Mouse (Mus musculus): Measurements from ENCODE around the gene Asna1. TPM values are rescaled to one million over a fixed set of nuclear protein-coding genes. Genes with fewer than 3 reads are reported as not detected.
A peak's percentile ranks its signal among the peaks of the same experiment; 100 is the strongest.

Gene Asna1
- polyA plus RNA-seq, 1 experiment from 2014 or later: 170 TPM

DNA sequence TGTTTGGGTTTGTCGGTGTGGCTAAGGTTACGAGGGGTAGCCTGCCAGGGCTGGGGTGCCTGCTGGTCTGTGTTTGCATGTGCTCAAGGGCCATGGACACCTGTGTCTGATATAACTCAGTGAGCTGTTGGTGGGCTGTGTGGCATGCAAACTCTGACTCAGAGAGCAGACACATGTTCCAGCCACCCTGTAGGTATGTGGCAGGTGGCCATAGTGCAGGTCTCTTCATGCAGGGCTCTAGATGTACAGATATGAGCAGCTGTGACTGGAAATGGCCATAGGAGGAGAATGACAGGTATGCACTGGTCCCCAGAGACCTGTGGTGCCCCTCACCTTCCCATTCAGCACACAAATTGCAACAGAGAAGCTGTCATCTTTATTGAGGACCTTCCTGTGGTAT is 42.1 kb upstream of the Asna1 start:
- Histone ChIP-seq H3K27ac (ENCODE audit: low read depth, low read length) (no peak overlapping the region), H3K9me3 (ENCODE audit: control insufficient read depth, low read length) (no peaks in the 10 kb centered on the region), H3K36me3 (ENCODE audit: control insufficient read depth, insufficient read depth, low read length) (peaks cover 19% of the 10 kb centered on the region), H3K4me1 (ENCODE audit: control insufficient read depth, insufficient read depth, low read depth, low read length) (peaks cover 8% of the 10 kb centered on the region), H3K9ac (ENCODE audit: low read depth, low read length) (no peak overlapping the region), H3K4me3 (ENCODE audit: low read length) (no peak overlapping the region), H3K27me3 (replicated peaks; ENCODE audit: control insufficient read depth, insufficient read depth, low read length) (no peaks in the 10 kb centered on the region), H3K4me2 (ENCODE audit: low read length) (no peak overlapping the region)
- ATAC-seq: no peak
- 93% methylated on average over 2 of the region's 2 CpGs for WGBS

GRCm38 (mm10) chr8:85065213-85065612 is 40.1 kb upstream of the Asna1 start:
- Histone ChIP-seq H3K9ac (ENCODE audit: low read depth, low read length) (no peak overlapping the region), H3K4me2 (ENCODE audit: low read length) (no peak overlapping the region), H3K27ac (ENCODE audit: low read depth, low read length) (no peak overlapping the region), H3K4me1 (ENCODE audit: control insufficient read depth, insufficient read depth, low read depth, low read length) (peaks cover 19% of the 10 kb centered on the region), H3K36me3 (ENCODE audit: control insufficient read depth, insufficient read depth, low read length) (peaks cover 19% of the 10 kb centered on the region), H3K27me3 (replicated peaks; ENCODE audit: control insufficient read depth, insufficient read depth, low read length) (no peaks in the 10 kb centered on the region), H3K9me3 (ENCODE audit: control insufficient read depth, low read length) (no peaks in the 10 kb centered on the region), H3K4me3 (ENCODE audit: low read length) (no peak overlapping the region)
- no peak for ATAC-seq
- WGBS: 28% methylated on average over 2 of the region's 2 CpGs

GRCm38 (mm10) chr8:85062603-85063002 is 37.5 kb upstream of the Asna1 start:
- no peak for ATAC-seq
- 94% methylated on average over 4 of the region's 4 CpGs for WGBS
- no peak overlapping the region for H3K4me2 ChIP-seq (ENCODE audit: low read length)

GRCm38 (mm10) chr8:85059879-85060616 is 35.0 kb upstream of the Asna1 start, which contains the start of gene Fbxw9:
Gene Fbxw9, plus strand, starts transcription at chr8:85060055.
- Histone ChIP-seq H3K9me3 (ENCODE audit: control insufficient read depth, low read length) (no peaks in the 10 kb centered on the region), H3K9ac (ENCODE audit: low read depth, low read length) (peak within 1 kb of the TSS; percentile 83), H3K27me3 (replicated peaks; ENCODE audit: control insufficient read depth, insufficient read depth, low read length) (no peaks in the 10 kb centered on the region), H3K4me1 (ENCODE audit: control insufficient read depth, insufficient read depth, low read depth, low read length) (peaks cover 19% of the 10 kb centered on the region), H3K36me3 (ENCODE audit: control insufficient read depth, insufficient read depth, low read length) (peaks cover 14% of the 10 kb centered on the region), H3K4me3 (ENCODE audit: low read length) (peak within 1 kb of the TSS; percentile 71), H3K4me2 (ENCODE audit: low read length) (peak within 1 kb of the TSS; percentile 92), H3K27ac (ENCODE audit: low read depth, low read length) (peak within 1 kb of the TSS; percentile 75)
- WGBS: under 1% methylated on average over 51 of the region's 53 CpGs
- ATAC-seq: peak; percentile 93

More at GRCm38 (mm10) chr8:85062603-85063002, 37.5 kb upstream of the Asna1 start:
- no peak overlapping the region for H3K4me3 ChIP-seq (ENCODE audit: low read length)
- H3K4me1 ChIP-seq (ENCODE audit: control insufficient read depth, insufficient read depth, low read depth, low read length): peaks cover 19% of the 10 kb centered on the region
- no peak overlapping the region for H3K9ac ChIP-seq (ENCODE audit: low read depth, low read length)
- H3K27ac ChIP-seq (ENCODE audit: low read depth, low read length): no peak overlapping the region
- H3K36me3 ChIP-seq (ENCODE audit: control insufficient read depth, insufficient read depth, low read length): peaks cover 19% of the 10 kb centered on the region
- no peaks in the 10 kb centered on the region for H3K9me3 ChIP-seq (ENCODE audit: control insufficient read depth, low read length)
- H3K27me3 ChIP-seq (replicated peaks; ENCODE audit: control insufficient read depth, insufficient read depth, low read length): no peaks in the 10 kb centered on the region

- no peak for ATAC-seq
- WGBS: 80% methylated on average over 7 of the region's 7 CpGs
- H3K27ac ChIP-seq (ENCODE audit: low read depth, low read length): no peak overlapping the region
- H3K27me3 ChIP-seq (replicated peaks; ENCODE audit: control insufficient read depth, insufficient read depth, low read length): no peaks in the 10 kb centered on the region
- H3K9ac ChIP-seq (ENCODE audit: low read depth, low read length): no peak overlapping the region
- H3K4me2 ChIP-seq (ENCODE audit: low read length): no peak overlapping the region
- peaks cover 18% of the 10 kb centered on the region for H3K4me1 ChIP-seq (ENCODE audit: control insufficient read depth, insufficient read depth, low read depth, low read length)
- H3K36me3 ChIP-seq (ENCODE audit: control insufficient read depth, insufficient read depth, low read length): peaks cover 24% of the 10 kb centered on the region
- no peaks in the 10 kb centered on the region for H3K9me3 ChIP-seq (ENCODE audit: control insufficient read depth, low read length)
- H3K4me3 ChIP-seq (ENCODE audit: low read length): no peak overlapping the region
Measured at GRCm38 (mm10) chr8:85057367-85057766, 32.3 kb upstream of the Asna1 start.

DNA sequence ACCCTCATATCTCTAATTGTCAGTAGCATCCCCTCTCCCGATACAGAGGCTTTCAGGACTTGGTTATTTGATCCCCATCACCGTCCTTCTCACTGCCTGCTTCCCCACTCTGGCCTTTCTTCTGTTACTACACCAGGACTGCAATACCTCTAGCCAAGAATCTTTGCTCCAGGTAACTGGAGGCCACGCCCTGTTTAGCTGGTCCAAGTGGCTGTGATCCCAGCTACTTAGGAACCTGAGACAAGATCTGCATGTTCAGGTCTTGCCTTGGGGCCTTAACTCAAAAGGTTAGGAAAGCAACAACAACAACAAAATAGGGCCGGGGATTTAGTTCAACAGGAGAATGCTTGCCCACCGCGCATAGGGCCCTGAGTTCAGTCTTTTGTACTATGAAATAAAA is 18.5 kb upstream of the Asna1 start:
- no peak overlapping the region for H3K9ac ChIP-seq (ENCODE audit: low read depth, low read length)
- H3K27me3 ChIP-seq (replicated peaks; ENCODE audit: control insufficient read depth, insufficient read depth, low read length): no peaks in the 10 kb centered on the region
- H3K4me1 ChIP-seq (ENCODE audit: control insufficient read depth, insufficient read depth, low read depth, low read length): peaks cover 10% of the 10 kb centered on the region
- no peak for ATAC-seq
- 96% methylated on average over 6 of the region's 6 CpGs for WGBS
- no peaks in the 10 kb centered on the region for H3K9me3 ChIP-seq (ENCODE audit: control insufficient read depth, low read length)
- H3K4me2 ChIP-seq (ENCODE audit: low read length): no peak overlapping the region
- H3K36me3 ChIP-seq (ENCODE audit: control insufficient read depth, insufficient read depth, low read length): peaks cover 45% of the 10 kb centered on the region
- H3K27ac ChIP-seq (ENCODE audit: low read depth, low read length): no peak overlapping the region
- H3K4me3 ChIP-seq (ENCODE audit: low read length): no peak overlapping the region

DNA sequence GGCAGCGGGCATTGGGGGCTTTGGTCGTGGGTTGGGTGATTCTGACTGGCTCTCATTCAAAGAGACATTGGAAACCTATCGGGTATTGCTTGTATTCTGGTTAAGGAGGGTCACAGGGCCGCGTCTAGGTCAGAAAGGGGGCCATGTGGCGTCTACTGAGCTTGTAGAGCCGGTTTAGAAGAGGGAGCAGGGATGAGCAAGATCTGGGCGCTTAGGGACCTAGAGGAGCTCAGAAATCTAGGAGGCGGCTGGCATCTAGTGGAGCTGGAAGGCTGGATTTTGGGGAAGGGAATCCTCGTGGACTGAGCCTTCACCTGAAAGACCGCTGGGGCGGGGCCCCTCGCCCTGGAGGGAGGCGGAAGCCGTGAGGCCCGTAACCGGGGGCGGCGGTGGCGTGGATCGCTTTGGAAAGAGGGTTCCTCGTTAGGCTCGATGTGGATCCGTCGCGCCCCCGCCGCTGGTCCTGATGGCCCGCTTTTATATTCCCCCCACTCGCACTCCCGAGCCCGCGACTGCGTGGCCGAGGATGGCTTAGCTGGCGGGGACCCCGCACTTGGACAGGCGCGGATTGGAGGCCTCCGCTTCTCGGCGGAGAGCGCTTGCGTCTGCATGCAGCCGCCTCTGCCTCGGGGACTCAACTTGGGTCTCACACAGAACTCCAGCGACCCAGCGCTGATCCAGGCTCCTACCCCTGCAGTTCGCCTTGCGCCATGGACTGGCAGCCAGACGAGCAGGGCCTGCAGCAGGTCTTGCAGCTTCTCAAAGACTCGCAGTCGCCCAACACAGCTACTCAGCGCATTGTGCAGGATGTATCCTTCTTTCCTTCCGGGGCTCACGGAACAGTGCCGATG is 12.8 kb upstream of the Asna1 start:
- peak overlapping the region; percentile 99 for H3K27ac ChIP-seq (ENCODE audit: low read depth, low read length)
- peak overlapping the region; percentile 86 for H3K4me3 ChIP-seq (ENCODE audit: low read length)
- under 1% methylated on average over 46 of the region's 57 CpGs for WGBS
- peak overlapping the region; percentile 91 for H3K9ac ChIP-seq (ENCODE audit: low read depth, low read length)
- H3K4me1 ChIP-seq (ENCODE audit: control insufficient read depth, insufficient read depth, low read depth, low read length): peaks cover 28% of the 10 kb centered on the region
- H3K27me3 ChIP-seq (replicated peaks; ENCODE audit: control insufficient read depth, insufficient read depth, low read length): no peaks in the 10 kb centered on the region
- no peaks in the 10 kb centered on the region for H3K9me3 ChIP-seq (ENCODE audit: control insufficient read depth, low read length)
- H3K36me3 ChIP-seq (ENCODE audit: control insufficient read depth, insufficient read depth, low read length): peaks cover 16% of the 10 kb centered on the region; the same call in 1 of the 2 replicates
- 0 out of 2 replicates have a peak, but pooled peaks have one; percentile 2 for ATAC-seq
- H3K4me2 ChIP-seq (ENCODE audit: low read length): peak overlapping the region; percentile 94

DNA sequence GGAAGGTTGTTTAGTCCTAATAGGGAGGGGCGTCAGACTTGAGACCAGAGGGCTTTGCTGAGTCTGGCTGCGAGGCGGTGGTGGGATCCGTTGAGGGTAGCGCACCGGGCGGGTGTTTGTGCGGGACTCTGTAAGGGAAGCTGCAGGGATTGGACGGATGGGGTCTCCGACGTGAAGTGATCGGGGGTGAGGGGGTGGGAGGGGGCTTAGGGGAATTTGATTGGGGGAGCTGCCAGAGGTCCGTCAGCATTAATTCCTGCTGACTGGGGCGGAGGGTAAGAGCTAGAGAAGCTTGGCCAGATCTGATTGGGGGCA is 12.2 kb upstream of the Asna1 start:
- Histone ChIP-seq H3K9me3 (ENCODE audit: control insufficient read depth, low read length) (no peaks in the 10 kb centered on the region), H3K27me3 (replicated peaks; ENCODE audit: control insufficient read depth, insufficient read depth, low read length) (no peaks in the 10 kb centered on the region), H3K4me2 (ENCODE audit: low read length) (peak overlapping the region; percentile 94), H3K36me3 (ENCODE audit: control insufficient read depth, insufficient read depth, low read length) (peaks cover 21% of the 10 kb centered on the region), H3K9ac (ENCODE audit: low read depth, low read length) (peak overlapping the region; percentile 91), H3K27ac (ENCODE audit: low read depth, low read length) (peak overlapping the region; percentile 99), H3K4me1 (ENCODE audit: control insufficient read depth, insufficient read depth, low read depth, low read length) (peaks cover 28% of the 10 kb centered on the region), H3K4me3 (ENCODE audit: low read length) (peak overlapping the region; percentile 86)
- 0% methylated on average over 14 of the region's 14 CpGs for WGBS
- ATAC-seq: peak; percentile 62

- Histone ChIP-seq H3K36me3 (ENCODE audit: control insufficient read depth, insufficient read depth, low read length) (peaks cover 23% of the 10 kb centered on the region), H3K4me2 (ENCODE audit: low read length) (peak within 1 kb of the TSS; percentile 94), H3K4me1 (ENCODE audit: control insufficient read depth, insufficient read depth, low read depth, low read length) (peaks cover 28% of the 10 kb centered on the region), H3K27me3 (replicated peaks; ENCODE audit: control insufficient read depth, insufficient read depth, low read length) (no peaks in the 10 kb centered on the region), H3K4me3 (ENCODE audit: low read length) (peak within 1 kb of the TSS; percentile 86), H3K27ac (ENCODE audit: low read depth, low read length) (peak within 1 kb of the TSS; percentile 99), H3K9ac (ENCODE audit: low read depth, low read length) (peak within 1 kb of the TSS; percentile 91), H3K9me3 (ENCODE audit: control insufficient read depth, low read length) (no peaks in the 10 kb centered on the region)
- ATAC-seq: peak; percentile 92
- WGBS: under 1% methylated on average over 59 of the region's 59 CpGs
Measured at GRCm38 (mm10) chr8:85036718-85037365, 11.8 kb upstream of the Asna1 start, which contains the start of gene Tnpo2. Gene Tnpo2, plus strand, starts transcription at chr8:85036915.

Data from hindbrain, embryonic 16.5 days (tissue).